Mouse (Mus musculus): ENCODE measurements around the gene Cuedc1.

DNA sequence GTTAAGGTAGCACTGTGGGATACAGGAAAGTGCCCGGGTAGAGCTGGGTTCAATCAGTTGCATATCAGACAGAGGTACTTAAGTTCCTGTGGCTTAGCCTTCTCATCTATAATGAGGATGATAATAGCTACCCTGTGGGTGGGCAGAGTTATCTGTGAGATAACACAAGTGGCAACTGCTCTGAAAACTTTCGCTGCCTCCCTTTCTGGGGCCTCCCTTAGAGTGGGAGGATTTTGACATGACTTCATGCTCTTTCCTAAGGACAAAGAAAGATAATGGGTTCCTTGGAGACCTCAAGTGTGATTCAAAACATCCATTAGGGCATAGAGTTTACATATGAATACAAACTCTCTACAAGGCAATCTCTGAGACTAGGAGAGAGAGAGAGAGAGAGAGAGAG, 104.2 kb downstream of the Cuedc1 start:
- TF ChIP-seq CTCF (IDR thresholded peaks at IDR 0.05; ENCODE audit: borderline replicate concordance, control insufficient read depth, extremely low read depth, insufficient read depth, low read length, poor library complexity): no peak
- TF ChIP-seq POLR2A (IDR thresholded peaks at IDR 0.05; ENCODE audit: control insufficient read depth, extremely low read depth, insufficient read depth, low read length, poor library complexity): no peak

Data from thymus, adult 2 months (tissue).